Mouse (Mus musculus) C2C12 (cell line): ENCODE data around the gene Ccl8.

Experiments
- CEBPB ChIP-seq: IDR thresholded peaks from one replicate; pipeline ENCODE4 v1.6.1; 2011; ENCODE audit warnings: low read depth, mild to moderate bottlenecking, control low read depth, moderate library complexity
- CTCF ChIP-seq: IDR thresholded peaks from one replicate; pipeline ENCODE4 v1.5.1; 2011; ENCODE audit not compliant: control insufficient read depth, insufficient read depth, insufficient read length
- MAX ChIP-seq: IDR thresholded peaks from one replicate; pipeline ENCODE4 v1.6.1; 2011; ENCODE audit warnings: mild to moderate bottlenecking, control low read depth
- MYOD1 ChIP-seq: IDR thresholded peaks from one replicate; pipeline ENCODE4 v1.6.1; 2011; ENCODE audit warnings: low read depth; ENCODE audit not compliant: control insufficient read depth, insufficient read length
- MYOG ChIP-seq: IDR thresholded peaks from one replicate; pipeline ENCODE4 v1.6.1; 2011; ENCODE audit not compliant: control insufficient read depth, insufficient read length; ENCODE audit errors: extremely low read depth
- USF1 ChIP-seq: IDR thresholded peaks from one replicate; pipeline ENCODE4 v1.6.1; 2011; ENCODE audit warnings: low read depth, mild to moderate bottlenecking, control low read depth, moderate library complexity

DNA sequence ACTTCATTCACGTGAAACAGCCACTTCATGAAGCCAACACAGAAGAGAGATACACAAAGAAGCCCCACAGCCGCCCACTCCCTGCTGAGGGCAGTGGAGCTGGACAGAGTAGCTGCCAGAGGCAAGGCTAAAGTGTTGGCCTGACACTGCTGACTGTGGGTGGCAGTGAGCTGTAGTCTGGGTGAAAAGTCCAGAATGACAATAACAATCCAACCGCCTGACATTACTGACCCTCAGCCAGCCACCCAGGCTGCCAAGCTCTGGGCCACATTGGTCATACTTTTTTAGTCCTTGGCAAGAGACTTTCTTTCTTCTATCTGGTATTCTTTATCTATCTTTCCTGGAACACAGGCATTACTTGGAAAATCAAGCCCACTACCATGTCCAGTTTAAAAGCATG is 43.9 kb upstream of the Ccl8 start:
- TF ChIP-seq CTCF (no peak), USF1 (no peak), CEBPB (no peak), MYOG (no peak), MYOD1 (no peak), MAX (no peak)
